Mouse (Mus musculus) liver, postnatal 0 days (tissue): ENCODE data around the gene Slc6a9.

Experiments
- CTCF ChIP-seq: sonication (generic); IDR thresholded peaks from 2 replicates; pipeline ENCODE4 v1.5.1; 2016; ENCODE audit warnings: antibody characterized with exemption, low read depth
- EP300 ChIP-seq: IDR thresholded peaks from 2 replicates; pipeline ENCODE4 v1.6.1; 2016; ENCODE audit warnings: antibody characterized with exemption, low read depth, mild to moderate bottlenecking

DNA sequence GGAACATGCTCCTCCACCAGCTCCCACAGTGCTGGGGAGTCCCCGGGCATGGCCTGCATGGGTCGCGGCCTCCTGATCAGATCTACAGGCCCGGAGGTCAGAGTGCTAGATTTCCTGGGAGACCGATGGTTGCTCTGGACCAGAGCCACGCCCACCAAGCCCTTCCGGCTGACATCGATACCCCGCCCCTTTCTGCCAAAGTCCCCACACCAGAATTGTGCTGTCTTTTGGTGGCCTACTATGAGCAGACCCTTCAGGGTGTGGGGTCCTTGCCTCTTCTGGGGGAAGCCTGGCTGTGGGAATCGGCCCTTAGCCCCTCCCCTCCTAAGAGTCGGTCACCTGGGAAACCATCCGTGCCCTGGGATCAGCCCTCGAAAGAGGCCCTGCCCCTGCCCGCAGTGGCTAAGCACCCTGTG lies 38.2 kb downstream of the Slc6a9 start, which contains the start of gene Ccdc24:
- no peak for TF ChIP-seq CTCF
- no peak for TF ChIP-seq EP300
